Mouse (Mus musculus) bone marrow macrophage, adult 2 months (primary cell): ENCODE results near the gene Ano1. TPM values are rescaled to one million over a fixed set of nuclear protein-coding genes. Genes with fewer than 3 reads are reported as not detected.

Source experiments
- H3K27ac ChIP-seq: 2 replicates; pipeline ENCODE4 v1.5.1; 2012; ENCODE audit warnings: low read depth, low read length; ENCODE audit not compliant: insufficient read depth
- H3K4me1 ChIP-seq: 2 replicates; pipeline ENCODE4 v1.6.1; 2012; ENCODE audit warnings: low read length; ENCODE audit not compliant: control insufficient read depth, insufficient read depth
- H3K4me3 ChIP-seq: 2 replicates; pipeline ENCODE4 v1.5.1; 2012; ENCODE audit warnings: mild to moderate bottlenecking, low read length, moderate library complexity; ENCODE audit not compliant: insufficient read depth
- CTCF ChIP-seq: IDR thresholded peaks from 2 replicates; pipeline ENCODE4 v1.5.1; 2012; ENCODE audit warnings: low read depth, mild to moderate bottlenecking, low read length, moderate library complexity
- POLR2A ChIP-seq: IDR thresholded peaks from 2 replicates; pipeline ENCODE4 v1.6.1; 2012; ENCODE audit warnings: mild to moderate bottlenecking, low read depth, low read length, borderline replicate concordance
- polyA plus RNA-seq: library from polyadenylated mRNA; stranded (reverse); fragments of >200 nt; gene quantifications from 2 replicates; pipeline ENCODE4 v1.2.4, GENCODE M21; 2012; ENCODE audit not compliant: missing spikeins, insufficient read depth, insufficient read length

The Ano1 gene
- polyA plus RNA-seq, 1 experiment: not detected

DNA sequence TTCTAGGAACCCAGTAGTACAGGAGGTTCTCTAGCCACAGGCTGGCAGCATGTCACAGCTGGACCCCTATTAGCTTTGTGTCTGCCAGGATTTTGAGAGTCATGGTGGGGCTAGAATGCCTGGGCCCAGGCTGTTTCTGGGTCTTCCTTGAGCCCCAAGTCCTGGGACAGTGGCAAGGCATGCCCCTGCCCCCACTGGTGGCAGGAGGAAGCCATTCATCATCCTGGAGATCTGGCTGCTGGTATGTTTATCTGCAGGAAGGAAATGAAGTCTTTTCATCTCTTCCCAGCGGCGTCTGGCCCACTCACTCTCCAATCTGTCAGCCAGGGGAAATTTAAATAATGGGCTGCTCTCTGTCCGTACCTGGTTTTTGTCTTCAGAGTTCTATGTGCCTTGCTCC lies 18.3 kb upstream of the Ano1 start:
- H3K4me3 ChIP-seq: no peak overlapping the region
- TF ChIP-seq POLR2A (no peak), CTCF (no peak)
- H3K4me1 ChIP-seq: no peaks in the 10 kb centered on the region
- H3K27ac ChIP-seq: no peak overlapping the region

DNA sequence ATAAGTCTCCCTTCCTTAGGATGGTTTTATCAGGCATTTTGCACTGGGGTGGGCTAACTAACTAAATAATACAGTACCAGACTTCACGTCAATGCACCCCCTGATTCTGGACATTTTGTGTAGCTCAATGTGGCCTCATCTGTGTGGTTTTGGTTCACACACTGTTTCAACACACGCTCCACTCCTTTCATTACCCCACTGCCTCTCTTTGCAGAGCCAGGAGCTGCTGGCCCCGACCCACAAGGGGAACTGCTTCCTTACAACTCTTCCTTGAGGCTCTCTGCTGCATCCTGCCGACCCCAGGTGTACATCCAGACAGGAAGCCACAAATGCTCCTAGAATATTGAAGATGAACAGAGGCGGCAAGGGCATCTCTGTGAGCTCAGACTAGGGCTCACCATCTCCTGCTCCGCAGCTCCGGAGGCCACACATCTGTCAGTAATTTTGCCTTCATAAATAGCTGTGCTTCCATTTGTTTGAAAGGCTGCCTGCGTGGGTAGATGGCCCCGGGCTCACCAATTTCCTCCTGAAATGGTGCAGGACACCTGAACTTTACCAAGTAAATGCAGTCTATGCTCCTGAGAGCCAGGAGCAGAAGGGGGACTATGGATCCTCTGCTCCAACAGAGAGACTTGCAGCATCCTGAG lies 17.8 kb upstream of the Ano1 start:
- H3K4me1 ChIP-seq: no peaks in the 10 kb centered on the region
- TF ChIP-seq CTCF (no peak), POLR2A (no peak)
- no peak overlapping the region for H3K4me3 ChIP-seq
- H3K27ac ChIP-seq: no peak overlapping the region

DNA sequence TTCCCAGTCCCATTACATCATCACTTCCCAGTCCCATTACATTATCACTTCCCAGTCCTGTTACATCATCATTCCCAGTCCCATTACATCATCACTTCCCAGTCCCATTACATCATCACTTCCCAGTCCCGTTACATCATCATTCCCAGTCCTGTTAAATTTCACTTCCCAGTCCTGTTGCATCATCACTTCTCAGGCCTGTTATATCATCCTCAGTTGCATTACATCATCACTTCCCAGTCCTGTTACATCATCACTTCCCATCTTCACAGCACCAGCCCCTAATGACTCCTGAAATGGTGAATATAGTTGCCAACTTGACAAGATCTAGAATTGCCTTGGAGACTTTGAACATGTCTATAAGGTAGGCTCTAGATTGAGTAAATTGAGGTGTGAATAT lies 17.1 kb upstream of the Ano1 start:
- Histone ChIP-seq H3K4me1 (no peaks in the 10 kb centered on the region), H3K4me3 (no peak overlapping the region), H3K27ac (no peak overlapping the region)
- TF ChIP-seq POLR2A: no peak
- TF ChIP-seq CTCF: no peak

DNA sequence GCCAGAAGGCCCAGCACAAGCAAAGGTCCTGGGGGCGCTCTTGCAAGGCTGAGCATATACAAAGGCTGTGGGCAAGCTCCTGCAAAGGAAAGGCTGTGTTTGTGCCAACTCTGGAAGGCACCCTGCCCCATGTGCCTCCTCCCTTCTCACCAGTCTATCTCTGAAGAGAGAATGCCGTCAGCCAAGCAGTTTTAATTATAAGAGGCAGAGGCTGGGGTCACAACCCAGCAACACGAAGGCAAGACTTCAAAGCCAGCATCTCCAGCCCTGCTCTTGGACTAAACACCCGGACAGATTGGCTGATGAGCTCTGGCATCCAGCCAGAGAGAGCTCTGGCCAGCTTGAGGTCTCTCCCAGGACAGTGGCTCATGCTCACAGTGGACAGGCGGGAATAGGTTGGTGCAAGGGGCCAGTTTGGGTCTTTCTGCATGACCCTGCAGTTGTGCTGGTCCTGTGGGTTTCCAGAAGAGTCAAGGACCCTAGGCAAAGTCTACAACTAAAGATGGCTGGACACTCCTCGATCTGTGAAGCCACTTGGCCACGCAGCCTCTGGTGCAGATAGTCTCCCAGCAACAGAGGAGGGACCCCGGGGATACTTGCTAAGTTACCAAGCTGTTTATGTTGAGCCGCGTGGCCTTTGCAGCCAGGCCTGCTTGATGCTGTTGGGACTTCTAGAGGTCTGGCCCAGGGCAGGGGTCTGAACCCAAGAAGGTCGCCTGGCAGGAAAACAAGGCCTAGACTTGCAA lies 12.9 kb upstream of the Ano1 start:
- TF ChIP-seq CTCF: no peak
- no peak for TF ChIP-seq POLR2A
- Histone ChIP-seq H3K4me1 (no peaks in the 10 kb centered on the region), H3K27ac (no peak overlapping the region), H3K4me3 (no peak overlapping the region)

DNA sequence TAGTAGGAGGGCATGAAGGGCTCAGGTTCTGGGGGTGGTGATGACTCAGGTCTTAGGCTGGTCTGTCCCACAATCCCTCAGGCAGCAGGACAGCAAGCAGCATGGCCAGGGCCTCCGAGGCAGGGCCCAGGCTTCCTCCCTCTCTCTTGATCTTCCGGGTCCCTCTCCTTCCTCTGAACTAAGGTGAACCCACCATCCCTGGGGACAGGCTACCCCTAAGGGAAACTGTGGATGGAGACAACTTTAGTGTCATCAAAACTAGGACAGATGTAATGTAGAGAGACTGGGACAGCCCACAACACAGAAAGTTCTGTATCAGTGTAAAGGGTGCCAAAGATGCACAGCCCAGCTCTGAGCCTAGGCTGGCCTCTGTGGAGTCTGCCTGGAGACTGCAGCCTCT lies 12.2 kb upstream of the Ano1 start:
- TF ChIP-seq POLR2A (no peak), CTCF (no peak)
- no peaks in the 10 kb centered on the region for H3K4me1 ChIP-seq
- H3K4me3 ChIP-seq: no peak overlapping the region
- H3K27ac ChIP-seq: no peak overlapping the region

DNA sequence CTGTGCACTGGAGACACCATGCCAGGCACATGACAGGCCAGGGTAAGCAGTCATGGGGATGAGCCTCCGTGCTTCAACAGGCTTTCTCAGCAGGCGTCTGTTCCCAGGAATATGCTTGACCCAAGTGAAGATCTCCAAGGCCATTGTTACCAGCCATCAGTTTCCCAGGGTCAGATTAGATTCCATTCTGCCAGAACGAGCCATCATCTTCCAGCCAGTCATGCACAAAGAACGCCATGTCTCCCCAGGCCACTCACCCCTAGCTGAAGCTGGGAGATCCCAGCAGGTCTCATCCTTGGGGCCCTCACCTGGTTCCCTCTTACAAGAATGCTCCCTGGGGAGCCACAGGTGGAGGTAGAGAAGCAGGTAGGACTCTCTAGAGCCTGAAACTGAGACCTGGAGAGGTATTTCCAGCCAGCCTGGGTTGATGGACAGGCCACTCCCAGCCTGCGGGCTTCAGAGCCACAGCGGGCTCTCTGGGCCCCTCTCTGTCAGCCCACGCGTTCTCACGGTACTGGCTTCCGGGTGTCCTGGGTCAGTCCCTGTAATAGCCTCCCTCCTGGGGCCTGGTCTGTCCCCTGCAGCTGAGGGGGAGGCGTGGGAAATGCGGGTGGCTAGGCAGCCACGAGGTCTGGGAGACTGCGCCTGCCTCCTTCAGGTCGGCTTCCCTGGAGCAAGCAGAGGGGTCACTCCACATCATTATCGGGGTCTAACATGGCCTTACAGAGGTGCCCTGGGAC lies 10.9 kb upstream of the Ano1 start:
- TF ChIP-seq POLR2A (no peak), CTCF (no peak)
- Histone ChIP-seq H3K27ac (no peak overlapping the region), H3K4me3 (no peak overlapping the region), H3K4me1 (no peaks in the 10 kb centered on the region)

DNA sequence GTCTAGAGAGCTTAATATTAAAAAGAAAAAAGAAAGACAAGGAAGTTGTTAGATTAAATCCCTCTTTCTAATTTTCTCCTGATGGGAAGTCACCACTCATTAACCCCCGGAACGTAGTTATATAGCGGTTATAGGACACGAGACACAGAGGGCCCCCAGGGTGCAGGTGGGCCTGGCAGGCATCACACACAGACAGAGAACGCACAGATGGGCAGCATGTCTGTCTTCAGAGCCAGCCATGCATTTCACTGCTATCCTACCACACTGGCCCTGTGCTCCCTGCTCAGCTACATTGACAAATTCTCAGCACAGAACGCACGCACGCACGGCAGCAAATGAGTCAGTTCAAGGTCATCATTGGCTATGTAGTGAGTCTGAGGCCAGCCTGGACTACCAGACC lies 8.5 kb upstream of the Ano1 start:
- H3K27ac ChIP-seq: no peak overlapping the region
- TF ChIP-seq CTCF (no peak), POLR2A (no peak)
- H3K4me1 ChIP-seq: no peaks in the 10 kb centered on the region

DNA sequence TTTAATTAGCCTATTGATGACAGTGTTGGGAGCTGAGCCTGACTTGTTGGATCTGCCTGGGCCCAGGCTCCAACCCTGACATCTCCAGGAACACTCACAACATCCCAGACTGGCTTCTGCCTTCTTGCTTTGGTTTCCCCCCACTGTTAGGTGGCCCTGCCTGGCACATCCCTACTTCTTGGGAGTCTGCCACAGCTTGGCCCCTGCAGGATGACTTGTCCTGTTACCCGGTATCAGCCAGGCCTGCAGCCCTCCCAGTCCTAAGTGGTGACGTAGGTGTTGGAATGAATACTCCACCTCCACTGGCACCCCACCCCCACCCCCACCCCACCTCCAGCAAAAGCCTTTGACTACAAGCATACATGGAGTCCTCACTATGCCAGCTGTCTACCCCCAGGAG lies 7.7 kb upstream of the Ano1 start:
- TF ChIP-seq POLR2A (no peak), CTCF (no peak)
- no peak overlapping the region for H3K4me3 ChIP-seq
- no peaks in the 10 kb centered on the region for H3K4me1 ChIP-seq
- no peak overlapping the region for H3K27ac ChIP-seq

More for the DNA sequence above, 8.5 kb upstream of the Ano1 start:
- H3K4me3 ChIP-seq: no peak overlapping the region

DNA sequence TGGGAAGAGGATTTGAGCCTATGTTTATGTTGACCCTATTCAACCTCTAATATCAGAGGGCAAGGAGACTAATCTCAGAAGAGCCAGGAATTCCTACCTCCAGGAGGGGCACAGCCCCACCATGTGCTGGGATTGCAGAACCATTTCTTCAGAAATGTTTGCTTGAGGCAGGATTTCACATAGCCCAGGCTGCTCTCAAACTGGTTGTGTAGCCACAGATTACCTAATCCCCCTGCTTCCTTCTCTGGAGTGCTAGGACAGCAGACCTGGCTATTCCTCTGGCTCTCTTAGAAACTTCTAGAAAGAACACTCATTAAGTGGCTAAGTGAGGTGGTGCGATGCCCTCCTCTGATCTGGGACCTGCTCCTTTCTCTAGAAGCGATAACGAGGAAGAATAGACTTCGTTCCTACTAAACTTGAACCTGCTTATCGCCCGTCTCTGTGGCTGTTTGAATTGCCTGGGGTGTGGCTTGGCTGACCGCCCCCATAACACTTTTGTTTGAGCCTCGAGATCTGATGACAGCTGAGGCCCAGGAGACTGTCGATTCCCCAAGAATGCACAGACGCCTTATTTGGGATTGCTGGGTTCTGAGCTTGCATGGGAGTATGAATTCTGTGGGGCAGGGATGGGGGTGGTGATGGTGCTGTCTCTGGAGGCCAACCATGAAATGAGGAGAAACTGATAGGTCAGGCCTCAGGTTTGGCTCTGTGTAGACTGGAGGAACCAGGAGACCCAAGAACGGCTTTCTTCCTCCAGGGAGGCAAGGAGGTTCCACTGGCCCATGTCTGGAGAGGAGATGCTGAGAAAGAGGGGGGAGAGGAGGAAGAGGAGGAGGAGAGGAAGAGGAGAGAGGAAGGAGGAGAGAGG lies 4.0 kb upstream of the Ano1 start:
- Histone ChIP-seq H3K27ac (no peak overlapping the region), H3K4me3 (no peak overlapping the region), H3K4me1 (no peaks in the 10 kb centered on the region)
- TF ChIP-seq CTCF: no peak
- TF ChIP-seq POLR2A: no peak

DNA sequence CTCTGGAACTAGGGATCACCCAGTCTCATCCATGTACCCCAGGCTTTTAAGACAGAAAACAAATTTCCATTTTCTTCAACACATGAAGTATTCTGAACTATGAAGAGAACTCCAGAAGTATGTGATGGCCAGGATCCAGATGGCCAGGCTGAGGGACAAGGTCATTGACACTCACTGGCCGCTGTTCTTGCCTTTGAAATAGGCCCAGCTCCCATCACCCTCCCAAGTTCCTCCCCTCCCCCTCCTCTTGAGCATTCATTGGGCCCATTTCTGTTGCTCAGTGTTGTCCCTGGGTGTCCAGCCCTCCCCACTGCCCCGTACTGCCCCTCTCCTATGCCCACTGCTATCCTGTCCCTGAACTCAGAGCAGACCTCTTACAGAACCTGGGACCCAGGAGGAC lies 2.9 kb upstream of the Ano1 start:
- Histone ChIP-seq H3K27ac (no peak overlapping the region), H3K4me3 (no peak overlapping the region), H3K4me1 (no peaks in the 10 kb centered on the region)
- no peak for TF ChIP-seq POLR2A
- no peak for TF ChIP-seq CTCF
